8 mouse cellular contexts compared by ENCODE assay signal in genomic region chr13:95323400-95323799, GRCm38 (mm10). TPM values are rescaled to one million over a fixed set of nuclear protein-coding genes. Genes with fewer than 3 reads are reported as not detected.
DNase-seq lines count a peak whose midpoint lies in the region; ATAC-seq and TF ChIP-seq lines count a peak whose summit lies in the region.

Gene Zbed3 (plus strand): TSS chr13:95323612.

- H3K27me3 ChIP-seq in embryonic facial prominence, embryonic 10.5 days (replicated peaks; ENCODE audit: low read depth, poor library complexity, severe bottlenecking), result no peaks in the 10 kb centered on the region
- H3K27me3 ChIP-seq in hindbrain, embryonic 10.5 days (ENCODE audit: insufficient read depth, poor library complexity, severe bottlenecking), result no peaks in the 10 kb centered on the region
- no peaks in the 10 kb centered on the region for H3K27me3 ChIP-seq in neural tube, embryonic 15.5 days (replicated peaks)

- intact Hi-C loops in left cerebral cortex, adult 2 months (cut with DNase I), result no loop called here
- intact Hi-C loops in left cerebral cortex, postnatal 10 days (cut with DNase I), result loop anchor here (10.0 kb wide), 1 partner anchor 99 kb away; no protein-coding TSS in a partner anchor

- no peak for TF ChIP-seq CTCF in left cerebral cortex, adult 2 months (IDR thresholded peaks at IDR 0.05)

- 89% methylated on average over 6 of the region's 6 CpGs for WGBS in embryonic facial prominence, embryonic 10.5 days
- WGBS in hindbrain, embryonic 10.5 days, result 92% methylated on average over 6 of the region's 6 CpGs
- 90% methylated on average over 6 of the region's 6 CpGs for WGBS in neural tube, embryonic 15.5 days

- peak within 1 kb of the TSS; percentile 85 for H3K9ac ChIP-seq in neural tube, embryonic 15.5 days (replicated peaks)

- no peak for DNase-seq in left cerebral cortex, adult 2 months (ENCODE audit: extremely low spot score in 1 of 2, low spot score in 2 of 2)
- DNase-seq in left cerebral cortex, adult 11 months (ENCODE audit: low spot score), result no peak
- DNase-seq in embryonic facial prominence, embryonic 10.5 days (ENCODE audit: low spot score), result no peak
- no peak for DNase-seq in hindbrain, embryonic 10.5 days (ENCODE audit: low spot score)
- no peak for DNase-seq in left cerebral cortex, postnatal 10 days (ENCODE audit: extremely low spot score in 1 of 2, low spot score in 2 of 2)
- no peak for DNase-seq in cerebellum, postnatal 25 days
- no peak for DNase-seq in urinary bladder, postnatal 10 days (ENCODE audit: low spot score)

- peaks cover 34% of the 10 kb centered on the region for H3K4me1 ChIP-seq in embryonic facial prominence, embryonic 10.5 days
- peaks cover 25% of the 10 kb centered on the region for H3K4me1 ChIP-seq in hindbrain, embryonic 10.5 days (replicated peaks)
- H3K4me1 ChIP-seq in neural tube, embryonic 15.5 days, result peaks cover 24% of the 10 kb centered on the region

- peak within 1 kb of the TSS; percentile 83 for H3K27ac ChIP-seq in left cerebral cortex, adult 2 months
- peak within 1 kb of the TSS; percentile 100 for H3K27ac ChIP-seq in embryonic facial prominence, embryonic 10.5 days (replicated peaks)
- H3K27ac ChIP-seq in hindbrain, embryonic 10.5 days, result peak within 1 kb of the TSS; percentile 100
- H3K27ac ChIP-seq in neural tube, embryonic 15.5 days (replicated peaks), result peak within 1 kb of the TSS; percentile 95

- peak within 1 kb of the TSS; percentile 96 for H3K4me3 ChIP-seq in left cerebral cortex, adult 2 months
- peak within 1 kb of the TSS; percentile 89 for H3K4me3 ChIP-seq in embryonic facial prominence, embryonic 10.5 days
- H3K4me3 ChIP-seq in hindbrain, embryonic 10.5 days, result peak within 1 kb of the TSS; percentile 91
- peak within 1 kb of the TSS; percentile 68 for H3K4me3 ChIP-seq in neural tube, embryonic 15.5 days (replicated peaks)

- no peaks in the 10 kb centered on the region for H3K9me3 ChIP-seq in embryonic facial prominence, embryonic 10.5 days
- H3K9me3 ChIP-seq in hindbrain, embryonic 10.5 days, result no peaks in the 10 kb centered on the region
- no peaks in the 10 kb centered on the region for H3K9me3 ChIP-seq in neural tube, embryonic 15.5 days (replicated peaks)

- no peak for ATAC-seq in neural tube, embryonic 15.5 days (ENCODE audit: low FRiP score)

- peaks cover 2% of the 10 kb centered on the region; the same call in 1 of the 2 replicates for H3K36me3 ChIP-seq in embryonic facial prominence, embryonic 10.5 days (replicated peaks)
- no peaks in the 10 kb centered on the region for H3K36me3 ChIP-seq in hindbrain, embryonic 10.5 days
- H3K36me3 ChIP-seq in neural tube, embryonic 15.5 days, result no peaks in the 10 kb centered on the region

- H3K4me2 ChIP-seq in neural tube, embryonic 15.5 days, result peak within 1 kb of the TSS; percentile 83

RNA-seq across cellular contexts. Expression of gene Zbed3, which starts in this region (rescaled TPM):
- 10 to 100 TPM; 12.7 to 16.0 TPM for total RNA-seq in left cerebral cortex, adult 2 months (2021)
- polyA plus RNA-seq in embryonic facial prominence, embryonic 10.5 days (2016; fragmentation: Nextera tagmentation; extraction: Ambion mirVana), result 61.0 and 68.3 TPM in 2 replicates
- polyA plus RNA-seq in hindbrain, embryonic 10.5 days (2016; fragmentation: Nextera tagmentation; extraction: Ambion mirVana), result 54.6 and 63.3 TPM in 2 replicates
- total RNA-seq in left cerebral cortex, postnatal 10 days (2021), result 10 to 100 TPM; 14.7 to 18.0 TPM
- 31.7 and 40.6 TPM in 2 replicates for polyA plus RNA-seq in neural tube, embryonic 15.5 days (2015; fragmentation: Nextera tagmentation; extraction: Ambion mirVana)
